Mouse (Mus musculus) spleen, adult 2 months (tissue): ENCODE measurements around the gene Nfkbid.

Source experiments
- CTCF ChIP-seq: fragments of 200-500 bp; IDR thresholded peaks from 2 replicates; pipeline ENCODE4 v1.5.1; 2011; ENCODE audit warnings: mild to moderate bottlenecking, inconsistent platforms; ENCODE audit not compliant: insufficient read depth, insufficient read length, insufficient replicate concordance; ENCODE audit errors: extremely low read depth
- POLR2A ChIP-seq: fragments of 200-500 bp; IDR thresholded peaks from 2 replicates; pipeline ENCODE4 v1.6.1; 2011; ENCODE audit warnings: low read depth, low read length, inconsistent platforms

DNA sequence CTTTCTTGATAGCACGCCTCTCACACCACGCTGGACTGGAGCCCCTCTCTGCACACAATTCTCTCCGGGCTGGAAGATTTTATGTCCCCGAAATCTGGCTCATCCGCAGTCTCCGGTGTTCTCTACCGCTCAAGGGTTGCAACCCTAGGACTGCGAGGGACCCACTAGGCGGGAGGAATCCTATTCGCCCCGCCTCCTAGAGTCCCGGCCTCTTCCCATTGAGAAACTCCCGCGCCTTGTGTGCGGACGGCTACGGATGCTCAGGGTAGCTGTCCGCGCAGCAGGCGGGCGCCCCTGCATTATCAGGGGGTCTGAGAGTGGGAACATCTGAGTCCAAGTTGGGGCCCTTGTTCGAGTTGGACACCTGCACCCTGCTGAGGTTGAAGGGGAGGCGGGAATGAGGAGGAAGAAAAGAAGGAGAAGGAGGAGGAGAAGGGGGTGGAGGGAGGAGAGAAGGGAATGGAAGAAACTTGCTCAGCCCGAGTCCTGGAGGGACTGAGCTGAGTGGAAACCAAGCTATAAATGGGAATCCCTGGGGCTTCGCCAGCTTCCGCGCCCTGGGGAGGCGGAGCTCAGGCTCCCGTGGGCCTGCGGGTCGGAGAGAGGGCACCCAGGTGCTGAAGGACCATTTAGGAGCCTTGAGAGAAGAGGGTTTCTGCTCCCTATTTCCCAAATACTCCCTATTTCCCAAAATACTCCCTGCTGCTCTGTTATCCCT lies 35.5 kb downstream of the Nfkbid start:
- no peak for TF ChIP-seq CTCF
- TF ChIP-seq POLR2A: no peak
